Comparison of ENCODE assay signal across 18 mouse cellular contexts in the genomic region with DNA sequence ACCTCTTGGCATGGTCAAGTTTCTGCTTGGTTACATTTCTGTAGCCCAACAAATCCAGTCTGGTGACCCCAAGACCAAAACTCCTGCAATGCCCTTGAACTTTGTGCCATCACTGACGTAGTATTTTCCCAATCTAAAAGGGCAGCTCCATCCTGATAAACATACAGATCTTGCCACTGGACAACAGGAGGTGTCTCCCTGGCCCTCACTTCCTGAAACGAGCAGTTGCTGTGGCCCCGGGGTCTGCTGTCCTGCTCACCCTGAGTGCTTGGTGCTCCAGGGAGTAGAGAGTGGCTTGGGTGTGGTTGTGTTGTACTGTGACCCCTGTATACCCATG. TPM values are rescaled to one million over a fixed set of nuclear protein-coding genes. Genes with fewer than 3 reads are reported as not detected.
"Had no signal": no experiment of that assay in that cellular context is flagged by ENCODE, and none has a peak within 500 bp of the region (broad histone marks: within the 10 kb centered on the region; RNA-seq: fewer than 3 reads in every experiment).

No protein-coding gene starts in this region.

- H3K27me3 ChIP-seq: limb, embryonic 12.5 days; limb, embryonic 15.5 days; lung, embryonic 15.5 days; midbrain, embryonic 13.5 days had no signal

- H3K9me3 ChIP-seq: limb, embryonic 12.5 days; limb, embryonic 15.5 days; lung, embryonic 15.5 days; megakaryocyte, embryonic 14.5 days; midbrain, embryonic 10.5 days; midbrain, embryonic 13.5 days had no signal

- H3K9ac ChIP-seq: limb, embryonic 12.5 days; limb, embryonic 15.5 days; lung, embryonic 15.5 days; midbrain, embryonic 13.5 days had no signal

- H3K27ac ChIP-seq: limb, embryonic 12.5 days; limb, embryonic 15.5 days; lung, embryonic 15.5 days; midbrain, embryonic 10.5 days; midbrain, embryonic 13.5 days had no signal

- H3K4me2 ChIP-seq: limb, embryonic 12.5 days; limb, embryonic 15.5 days; lung, embryonic 15.5 days; midbrain, embryonic 13.5 days had no signal

- H3K4me3 ChIP-seq: limb, embryonic 12.5 days; limb, embryonic 15.5 days; lung, embryonic 15.5 days; megakaryocyte, embryonic 14.5 days; midbrain, embryonic 10.5 days; midbrain, embryonic 13.5 days; myocyte had no signal

- DNase-seq: kidney, adult 18-20 months; kidney, adult 9 months; kidney, postnatal 14 days; kidney, postnatal 4 days; left cerebral cortex, postnatal 4 days; lung, adult 18-20 months; lung, postnatal 10 days; lung, postnatal 36 days; thymus, postnatal 36 days had no signal

- H3K4me1 ChIP-seq: limb, embryonic 12.5 days; limb, embryonic 15.5 days; midbrain, embryonic 10.5 days; midbrain, embryonic 13.5 days had no signal

RNA-seq across cellular contexts. Expression of a gene that starts 9.3 kb away (rescaled TPM):
- total RNA-seq: monocyte, adult 5-6 weeks had no signal

RNA-seq across cellular contexts. Expression of a gene that starts 9.4 kb away (rescaled TPM):
- total RNA-seq: monocyte, adult 5-6 weeks had no signal
- polyA plus RNA-seq: midbrain, embryonic 10.5 days; myocyte; neural tube, embryonic 11.5 days had no signal
